Mouse (Mus musculus) myocyte (in vitro differentiated cells): Measurements from ENCODE around the gene Ankrd52.

Source experiments
- MYOG ChIP-seq, 3 experiments: IDR thresholded peaks; one replicate each; pipeline ENCODE4 v1.6.1; 2011; ENCODE audit warnings: control low read depth in 2 of 3, low read depth in 2 of 3, mild to moderate bottlenecking in 2 of 3; ENCODE audit not compliant: insufficient read length in 2 of 3, control insufficient read depth in 1 of 3, insufficient read depth in 1 of 3
- POLR2A ChIP-seq: IDR thresholded peaks from one replicate; pipeline ENCODE4 v1.6.1; 2011; ENCODE audit warnings: low read depth, mild to moderate bottlenecking, control low read depth, moderate library complexity; ENCODE audit not compliant: insufficient read length
- POLR2AphosphoS2 ChIP-seq: IDR thresholded peaks from one replicate; pipeline ENCODE4 v1.6.1; 2011; ENCODE audit warnings: low read depth, control low read depth; ENCODE audit not compliant: insufficient read length
- REST ChIP-seq: IDR thresholded peaks from one replicate; pipeline ENCODE4 v1.6.1; 2011; ENCODE audit warnings: mild to moderate bottlenecking, control low read depth, moderate library complexity; ENCODE audit not compliant: insufficient read depth, insufficient read length

GRCm38 (mm10) chr10:128382482-128382881, 5.6 kb downstream of the Ankrd52 start:
- TF ChIP-seq POLR2A (no peak), REST (no peak), MYOG (IDR thresholded peaks at IDR 0.05; ENCODE audit: control insufficient read depth in 1 of 3, insufficient read depth in 1 of 3, insufficient read length in 2 of 3, low read depth in 2 of 3) (no peak), POLR2AphosphoS2 (no peak)
